Mouse (Mus musculus) intestine, embryonic 16.5 days (tissue): ENCODE results near the gene Eva1b. TPM values are rescaled to one million over a fixed set of nuclear protein-coding genes. Genes with fewer than 3 reads are reported as not detected.
A peak's percentile ranks its signal among the peaks of the same experiment; 100 is the strongest.

Source experiments
- ATAC-seq: fragments of 200-750 bp; cut with Nextera tagmentation; 2 replicates; pipeline ENCODE4 v1.8.0; 2017; ENCODE audit warnings: moderate TSS enrichment, moderate library complexity
- H3K27ac ChIP-seq: fragments of 300-500 bp; sonication (generic); 2 replicates; pipeline ENCODE4 v1.5.1; 2014; ENCODE audit warnings: mild to moderate bottlenecking, low read length
- H3K27me3 ChIP-seq: fragments of 300-500 bp; sonication (generic); replicated peaks from 2 replicates; pipeline ENCODE4 v1.6.1; 2014; ENCODE audit warnings: low read length, control low read depth, mixed read lengths; ENCODE audit not compliant: control insufficient read depth, insufficient read depth
- H3K36me3 ChIP-seq: fragments of 300-500 bp; sonication (generic); 2 replicates; pipeline ENCODE4 v1.6.1; 2014; ENCODE audit warnings: low read length, control low read depth; ENCODE audit not compliant: control insufficient read depth, insufficient read depth
- H3K4me1 ChIP-seq: fragments of 300-500 bp; sonication (generic); 2 replicates; pipeline ENCODE4 v1.6.1; 2014; ENCODE audit warnings: low read length, control low read depth, mixed read lengths; ENCODE audit not compliant: control insufficient read depth, insufficient read depth
- H3K4me2 ChIP-seq: fragments of 300-500 bp; sonication (generic); 2 replicates; pipeline ENCODE4 v1.6.1; 2014; ENCODE audit warnings: low read depth, low read length, control low read depth
- H3K4me3 ChIP-seq: fragments of 300-500 bp; sonication (generic); 2 replicates; pipeline ENCODE4 v1.5.1; 2014; ENCODE audit warnings: mild to moderate bottlenecking, low read length
- H3K9ac ChIP-seq: fragments of 300-500 bp; sonication (generic); 2 replicates; pipeline ENCODE4 v1.6.1; 2014; ENCODE audit warnings: low read depth, low read length
- H3K9me3 ChIP-seq: fragments of 300-500 bp; sonication (generic); 2 replicates; pipeline ENCODE4 v1.6.1; 2016; ENCODE audit warnings: low read length, control low read depth; ENCODE audit not compliant: control insufficient read depth
- WGBS: fragments of 180-500 bp; shearing (Covaris S2); extraction: QIAGEN DNeasy Blood & Tissue Kit; methylation state at CpG from one replicate; pipeline ENCODE4 v1.1.7; 2014; 5-methylcytosine and 5-hydroxymethylcytosine counted together
- polyA plus RNA-seq: library from polyadenylated mRNA; unstranded; fragments of >200 nt; fragmentation: Nextera tagmentation; extraction: Ambion mirVana; gene quantifications from 2 replicates; pipeline ENCODE4 v1.2.1, GENCODE M21; 2015

Gene Eva1b
- polyA plus RNA-seq, 1 experiment from 2014 or later: 35.4 TPM

DNA sequence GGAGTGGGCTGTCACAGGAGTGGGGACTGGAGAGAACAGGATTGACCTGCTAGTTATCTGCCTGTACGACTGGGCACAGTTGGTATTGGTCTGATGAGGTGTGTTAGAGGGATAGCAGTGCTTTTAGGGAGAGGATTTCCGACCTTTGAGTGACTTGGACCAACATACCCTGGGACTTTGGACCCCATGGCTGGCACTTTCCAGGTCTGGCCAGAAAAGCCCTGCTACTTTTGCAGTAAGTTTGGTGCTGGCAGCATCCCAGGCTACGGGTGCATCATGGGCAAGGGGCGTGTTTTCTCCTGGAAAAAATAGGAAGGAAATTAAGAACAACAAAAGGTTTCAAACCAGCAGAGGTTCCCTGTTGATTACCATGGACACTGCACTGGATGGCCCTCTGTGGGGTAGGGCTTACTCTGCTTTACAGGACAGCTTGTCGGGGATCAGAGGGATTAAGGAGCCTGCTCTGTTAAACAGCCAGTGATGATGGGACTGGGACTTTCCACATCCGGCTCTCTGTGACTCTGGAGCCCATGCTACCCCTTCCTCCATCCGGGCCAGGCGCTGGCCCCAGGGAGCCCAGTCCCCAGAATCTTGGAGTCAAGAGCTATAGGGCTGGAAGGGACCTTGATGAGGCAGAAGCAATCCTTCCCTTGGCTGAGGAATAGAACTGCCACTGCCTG lies 39.3 kb upstream of the Eva1b start:
- Histone ChIP-seq H3K4me1 (peaks cover 50% of the 10 kb centered on the region), H3K4me2 (no peak overlapping the region), H3K27ac (no peak overlapping the region; the same call in 1 of the 2 replicates), H3K36me3 (no peaks in the 10 kb centered on the region), H3K9ac (0 out of 2 replicates have a peak overlapping the region, but pooled peaks have one; percentile 11), H3K4me3 (no peak overlapping the region), H3K9me3 (no peaks in the 10 kb centered on the region), H3K27me3 (no peaks in the 10 kb centered on the region)
- 70% methylated on average over 8 of the region's 8 CpGs for WGBS
- ATAC-seq: no peak

DNA sequence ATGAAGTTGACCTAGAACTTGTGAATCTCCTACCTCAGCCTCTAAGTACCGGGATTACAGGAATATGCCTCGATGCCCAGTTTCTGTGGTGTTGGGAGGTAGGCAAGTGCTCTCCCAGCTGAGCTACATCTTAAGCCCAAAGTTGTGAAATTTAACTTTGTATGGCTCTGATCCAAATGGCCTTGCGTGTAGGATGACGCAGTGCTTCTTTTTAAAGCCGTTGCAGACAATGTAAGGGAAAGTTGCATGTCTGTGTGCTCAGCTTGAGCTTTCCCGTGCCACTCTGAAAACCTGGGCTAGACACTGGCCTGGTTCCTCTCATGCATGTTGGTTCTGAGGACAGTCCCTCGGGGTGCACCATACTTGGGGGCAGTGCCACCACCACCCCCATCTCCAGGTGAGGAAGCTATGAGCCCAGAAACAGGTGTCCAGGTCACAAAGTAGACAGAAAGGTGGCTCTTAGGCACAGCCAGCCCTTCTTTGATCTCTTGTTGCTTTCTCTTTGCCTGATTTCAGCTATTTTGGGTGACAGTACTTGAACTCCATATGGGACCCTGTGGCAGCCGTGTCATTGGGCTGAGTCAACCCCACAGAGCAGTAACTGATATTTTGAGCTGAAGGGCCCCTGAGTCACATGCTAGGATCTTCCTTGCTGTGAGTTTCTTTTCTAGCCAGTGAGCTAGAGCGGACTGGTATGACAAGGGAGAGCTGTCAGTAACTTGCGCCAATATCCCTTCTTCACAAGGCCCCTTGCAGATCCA lies 37.8 kb upstream of the Eva1b start:
- H3K27me3 ChIP-seq: no peaks in the 10 kb centered on the region
- WGBS: 71% methylated on average over 10 of the region's 10 CpGs
- H3K9ac ChIP-seq: peak overlapping the region; percentile 48
- no peaks in the 10 kb centered on the region for H3K9me3 ChIP-seq
- no peaks in the 10 kb centered on the region for H3K36me3 ChIP-seq
- H3K27ac ChIP-seq: peak overlapping the region; percentile 81
- ATAC-seq: 0 out of 2 replicates have a peak, but pooled peaks have one; percentile 5
- peak overlapping the region; percentile 32; the same call in 1 of the 2 replicates for H3K4me2 ChIP-seq
- H3K4me3 ChIP-seq: no peak overlapping the region
- peaks cover 51% of the 10 kb centered on the region for H3K4me1 ChIP-seq

DNA sequence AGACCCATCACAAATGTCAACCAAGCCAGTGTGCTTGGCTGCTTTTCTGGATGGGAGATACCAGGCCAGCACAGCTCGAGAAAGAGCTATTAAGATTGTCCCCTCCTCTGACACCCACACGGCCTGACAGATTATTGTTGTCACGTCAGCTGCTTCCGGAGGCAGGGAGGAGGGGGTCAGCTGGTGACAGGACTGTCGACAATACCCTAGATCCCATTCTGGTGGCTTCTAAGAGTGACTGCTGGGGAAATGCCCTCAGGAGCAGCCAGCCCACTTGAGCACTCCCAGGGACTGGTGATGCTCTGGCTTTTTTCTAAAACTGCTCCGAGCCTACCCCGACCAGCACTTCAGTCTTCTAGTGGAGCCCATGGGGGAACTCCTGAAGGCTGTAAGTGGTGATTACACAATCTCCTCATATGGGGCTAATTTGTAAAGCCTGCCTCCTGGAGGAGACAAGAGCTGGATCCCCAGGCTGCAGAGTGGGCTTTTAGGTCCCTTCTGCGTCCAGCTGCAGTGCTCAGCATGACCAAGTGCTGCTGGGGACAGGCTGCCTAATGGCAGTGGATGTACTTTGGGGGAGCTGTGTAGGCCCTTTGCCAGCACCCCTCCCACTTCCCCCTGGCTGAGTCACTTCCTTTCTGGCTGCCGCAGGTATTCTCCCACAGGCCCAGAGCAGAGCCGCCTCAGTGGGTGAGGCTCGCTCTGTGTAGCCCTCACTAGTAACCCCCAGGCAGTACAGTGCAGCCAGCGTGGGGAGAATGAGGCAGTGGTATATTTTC lies 37.0 kb upstream of the Eva1b start:
- H3K4me1 ChIP-seq: peaks cover 45% of the 10 kb centered on the region
- peak; percentile 79 for ATAC-seq
- H3K27me3 ChIP-seq: no peaks in the 10 kb centered on the region
- peak overlapping the region; percentile 81 for H3K27ac ChIP-seq
- no peak overlapping the region for H3K4me3 ChIP-seq
- peak overlapping the region; percentile 32 for H3K4me2 ChIP-seq
- H3K36me3 ChIP-seq: no peaks in the 10 kb centered on the region
- H3K9ac ChIP-seq: peak overlapping the region; percentile 48
- WGBS: 13% methylated on average over 12 of the region's 12 CpGs
- H3K9me3 ChIP-seq: no peaks in the 10 kb centered on the region

DNA sequence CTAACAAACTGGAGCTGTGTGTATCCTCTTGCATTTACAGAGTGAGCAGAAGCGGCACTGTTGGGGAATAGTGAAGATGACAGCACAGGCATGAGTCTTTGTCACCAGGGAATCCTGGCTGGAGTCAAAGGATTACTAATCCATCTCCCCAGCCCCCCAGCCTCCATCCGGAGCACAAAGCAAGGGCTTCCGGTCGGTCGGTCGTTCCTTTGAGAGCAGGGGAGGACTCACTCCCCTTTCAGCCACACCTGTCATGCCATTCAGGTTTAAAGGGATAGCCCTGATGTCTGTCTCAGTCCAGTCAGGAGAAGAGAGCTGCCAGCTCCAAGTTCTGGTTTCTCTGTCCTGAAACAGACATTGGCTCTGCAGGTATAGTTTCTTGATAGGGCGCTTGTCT lies 36.4 kb upstream of the Eva1b start:
- H3K9me3 ChIP-seq: no peaks in the 10 kb centered on the region
- peak overlapping the region; percentile 32 for H3K4me2 ChIP-seq
- peak overlapping the region; percentile 81 for H3K27ac ChIP-seq
- ATAC-seq: peak; percentile 5; the same call in 1 of the 2 replicates
- no peaks in the 10 kb centered on the region for H3K27me3 ChIP-seq
- 23% methylated on average over 7 of the region's 7 CpGs for WGBS
- H3K4me1 ChIP-seq: peaks cover 43% of the 10 kb centered on the region
- H3K36me3 ChIP-seq: no peaks in the 10 kb centered on the region
- no peak overlapping the region for H3K4me3 ChIP-seq
- peak overlapping the region; percentile 48; the same call in 1 of the 2 replicates for H3K9ac ChIP-seq

DNA sequence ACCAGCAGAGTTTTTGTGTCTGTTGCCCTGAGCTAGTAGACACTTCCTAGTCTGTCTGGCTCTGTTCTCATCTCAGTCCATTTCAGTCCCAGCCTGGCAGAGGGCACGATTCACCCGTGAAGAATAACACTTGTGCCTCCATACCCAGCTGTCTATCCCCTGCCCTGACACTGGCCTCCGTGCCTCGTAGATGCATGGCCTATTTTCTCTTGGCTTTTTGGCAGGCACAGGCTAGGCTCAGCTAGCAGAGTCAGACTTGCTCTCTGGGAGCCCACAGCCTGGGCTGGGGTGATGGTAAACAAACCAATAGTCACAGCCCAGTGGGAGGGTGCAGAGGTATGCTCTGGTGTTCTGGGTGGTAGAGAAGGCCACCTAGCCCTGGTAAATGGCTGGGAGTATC lies 34.3 kb upstream of the Eva1b start:
- WGBS: 70% methylated on average over 4 of the region's 4 CpGs
- Histone ChIP-seq H3K4me3 (no peak overlapping the region), H3K27me3 (no peaks in the 10 kb centered on the region), H3K27ac (no peak overlapping the region), H3K9ac (no peak overlapping the region), H3K4me2 (no peak overlapping the region), H3K9me3 (no peaks in the 10 kb centered on the region), H3K4me1 (peaks cover 34% of the 10 kb centered on the region), H3K36me3 (no peaks in the 10 kb centered on the region)
- no peak for ATAC-seq

DNA sequence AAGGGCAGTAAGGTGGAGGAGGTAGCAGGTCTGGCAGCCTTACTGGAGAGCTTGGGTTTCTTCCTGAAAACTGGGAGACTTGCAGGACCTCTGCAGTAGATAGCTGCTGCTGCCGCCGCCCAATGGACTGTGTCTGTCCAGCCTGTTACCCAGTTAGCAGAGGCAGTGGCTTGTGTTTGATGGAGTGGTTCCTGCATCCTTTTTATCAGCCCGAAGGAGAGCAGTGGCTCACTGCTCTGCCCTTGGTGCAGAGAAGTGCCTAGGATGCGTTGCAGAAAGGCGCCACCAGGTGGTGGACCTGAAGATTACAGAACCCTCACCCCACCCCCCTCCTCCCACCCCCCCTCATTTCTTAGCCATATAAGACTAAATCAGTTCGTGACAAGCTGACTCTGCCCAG lies 33.6 kb upstream of the Eva1b start:
- H3K36me3 ChIP-seq: no peaks in the 10 kb centered on the region
- 16% methylated on average over 6 of the region's 6 CpGs for WGBS
- H3K27ac ChIP-seq: no peak overlapping the region
- no peak overlapping the region for H3K9ac ChIP-seq
- no peak overlapping the region for H3K4me3 ChIP-seq
- H3K27me3 ChIP-seq: no peaks in the 10 kb centered on the region
- ATAC-seq: no peak
- H3K9me3 ChIP-seq: no peaks in the 10 kb centered on the region
- H3K4me1 ChIP-seq: peaks cover 28% of the 10 kb centered on the region
- H3K4me2 ChIP-seq: no peak overlapping the region

DNA sequence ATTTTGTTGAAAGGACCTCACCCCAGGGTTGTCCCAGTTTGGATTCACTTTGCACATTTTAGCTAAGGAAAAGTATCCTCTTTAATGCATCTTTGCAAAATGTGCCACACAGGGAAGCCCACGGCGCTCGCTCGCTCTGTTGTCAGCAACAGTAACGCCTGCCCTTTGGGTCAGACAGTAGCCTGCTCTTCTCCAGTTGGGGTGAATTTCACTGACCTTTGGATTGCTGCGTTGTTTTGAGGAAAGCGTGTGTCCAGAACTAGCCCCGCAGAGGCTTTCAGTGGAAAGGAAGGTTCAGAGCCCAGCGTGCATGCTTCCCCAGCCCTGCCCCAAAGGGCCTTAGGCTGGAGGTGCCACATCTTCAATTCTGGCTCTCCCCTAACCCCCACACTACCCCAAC lies 32.1 kb upstream of the Eva1b start:
- H3K4me1 ChIP-seq: peaks cover 17% of the 10 kb centered on the region
- no peak overlapping the region for H3K4me3 ChIP-seq
- no peak overlapping the region for H3K27ac ChIP-seq
- H3K27me3 ChIP-seq: no peaks in the 10 kb centered on the region
- H3K9me3 ChIP-seq: no peaks in the 10 kb centered on the region
- no peaks in the 10 kb centered on the region for H3K36me3 ChIP-seq
- no peak for ATAC-seq
- H3K4me2 ChIP-seq: no peak overlapping the region
- no peak overlapping the region for H3K9ac ChIP-seq
- WGBS: 87% methylated on average over 9 of the region's 9 CpGs

DNA sequence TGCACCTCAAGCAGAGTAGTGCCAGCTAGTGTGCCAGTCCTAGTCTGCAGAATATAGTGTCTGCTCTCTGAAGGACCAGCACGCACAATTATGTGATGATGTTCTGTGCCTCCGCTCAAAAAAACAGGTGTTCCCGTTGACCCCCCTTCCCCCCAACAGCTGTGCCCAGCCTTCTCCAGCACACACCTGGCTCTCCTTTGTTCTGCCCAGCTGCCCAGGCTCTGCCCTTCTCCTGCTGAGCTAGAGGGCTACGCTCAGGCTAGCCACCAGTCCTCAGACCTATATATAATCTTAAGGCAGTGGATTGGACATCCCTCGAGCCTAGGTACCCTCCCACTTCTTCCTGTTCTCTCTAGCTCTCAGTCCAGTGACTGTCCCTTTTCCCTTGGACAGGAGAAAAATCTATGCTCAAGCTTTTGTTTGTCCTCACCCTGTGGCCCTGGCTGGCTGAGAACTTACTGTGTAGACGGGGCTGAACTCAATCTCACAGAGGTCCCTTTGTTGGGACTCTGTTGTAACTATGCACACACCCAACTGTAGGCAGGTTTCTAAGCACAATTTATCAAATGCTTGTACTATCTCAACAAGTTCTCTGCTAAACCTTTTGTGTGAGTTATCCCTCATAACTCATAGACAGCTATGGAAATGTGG lies 31.5 kb upstream of the Eva1b start:
- Histone ChIP-seq H3K9ac (no peak overlapping the region), H3K9me3 (no peaks in the 10 kb centered on the region), H3K4me3 (no peak overlapping the region), H3K4me1 (peaks cover 11% of the 10 kb centered on the region), H3K4me2 (no peak overlapping the region), H3K27ac (no peak overlapping the region), H3K36me3 (no peaks in the 10 kb centered on the region), H3K27me3 (no peaks in the 10 kb centered on the region)
- 70% methylated on average over 6 of the region's 6 CpGs for WGBS
- ATAC-seq: no peak

DNA sequence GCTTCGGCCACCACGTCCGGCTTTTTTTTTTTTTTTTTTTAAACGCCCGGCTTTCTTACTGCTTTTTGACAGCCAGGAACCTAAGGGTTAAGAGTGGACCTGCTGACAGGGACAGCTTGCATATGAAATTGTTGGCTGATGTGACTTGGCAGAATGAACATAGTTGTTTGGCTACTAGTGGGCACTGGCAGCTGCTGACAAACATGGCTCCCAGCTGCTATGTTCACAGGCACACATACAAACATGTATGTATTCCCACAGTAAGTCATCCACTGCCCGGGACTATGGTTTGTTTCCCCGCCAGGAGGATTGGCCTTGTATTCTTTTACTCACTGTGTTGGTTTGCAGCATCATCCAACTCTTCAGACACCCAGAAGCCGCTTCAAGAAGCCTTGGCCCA lies 30.4 kb upstream of the Eva1b start:
- Histone ChIP-seq H3K4me1 (peaks cover 8% of the 10 kb centered on the region; the same call in 1 of the 2 replicates), H3K36me3 (peaks cover 5% of the 10 kb centered on the region), H3K9ac (no peak overlapping the region), H3K4me2 (no peak overlapping the region), H3K4me3 (no peak overlapping the region), H3K27ac (no peak overlapping the region), H3K9me3 (0 out of 2 replicates have a peak, but pooled peaks cover 5% of the 10 kb centered on the region), H3K27me3 (no peaks in the 10 kb centered on the region)
- ATAC-seq: no peak
- WGBS: 78% methylated on average over 8 of the region's 8 CpGs
